Mouse (Mus musculus): ENCODE measurements around the gene Gpc1.

The Gpc1 gene

DNA sequence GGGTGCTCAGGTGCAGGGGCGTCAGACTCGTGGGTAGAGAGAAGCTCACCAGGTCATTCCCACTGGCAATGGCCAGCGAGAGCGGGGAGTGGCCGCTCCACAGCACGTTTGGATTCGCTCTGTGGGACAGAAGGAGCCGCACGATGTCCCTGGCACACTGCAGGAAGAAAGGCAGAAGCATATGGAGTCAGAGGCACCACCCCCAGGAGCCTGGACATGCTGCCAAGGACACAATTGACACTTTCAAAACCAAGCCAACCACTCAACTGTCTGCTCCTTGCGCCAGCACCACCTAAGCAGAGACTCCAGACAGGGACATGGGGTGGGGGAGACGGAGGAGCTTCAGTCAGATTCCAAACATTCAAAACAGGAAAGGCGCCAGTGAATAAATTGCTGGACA lies 47.8 kb downstream of the Gpc1 start:
- DNase-seq (ENCODE audit: low spot score in 2 of 2): peak; percentile 51 to 74

DNA sequence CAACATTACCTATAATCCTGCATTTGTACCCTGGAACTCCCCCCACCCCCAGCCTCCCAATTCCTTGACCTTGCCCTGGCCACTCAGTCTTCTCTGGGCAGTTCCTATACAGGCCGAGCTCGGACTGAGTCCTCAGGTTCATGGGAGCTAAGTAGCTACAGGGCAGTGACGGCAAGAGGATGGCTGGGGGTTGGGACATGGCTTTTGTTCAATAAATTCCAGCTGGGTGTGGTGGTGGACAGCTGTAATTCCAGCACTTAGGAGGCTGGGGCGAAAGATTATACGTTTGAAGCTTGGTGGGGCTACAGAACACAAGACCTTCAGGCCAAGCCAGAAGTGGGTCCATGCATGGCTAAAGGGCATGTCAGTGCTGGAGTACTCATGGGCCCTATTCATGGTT lies 48.7 kb downstream of the Gpc1 start:
- DNase-seq (ENCODE audit: low spot score in 2 of 2): no peak

DNA sequence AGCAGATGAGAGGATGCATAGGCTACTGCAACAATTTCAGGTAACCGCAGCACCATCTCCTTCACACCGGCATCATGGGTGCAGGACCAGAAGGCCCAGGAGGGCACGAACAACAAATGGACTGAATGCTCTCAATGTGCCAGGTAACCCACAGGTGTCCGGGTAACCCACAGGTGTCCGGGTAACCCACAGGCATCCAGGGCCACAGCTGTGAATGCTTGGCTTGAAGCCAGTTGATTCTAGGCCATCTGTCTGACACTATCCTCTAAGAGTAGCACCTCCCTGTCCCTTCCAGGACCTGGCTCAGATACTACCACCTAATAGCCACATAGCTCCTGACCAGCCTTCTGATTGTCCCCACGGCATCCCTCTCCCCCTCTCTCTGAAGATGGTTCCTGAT lies 50.5 kb downstream of the Gpc1 start:
- no peak for DNase-seq (ENCODE audit: low spot score in 2 of 2)

GRCm38 (mm10) chr1:92888901-92889655 lies 57.6 kb downstream of the Gpc1 start:
- DNase-seq (ENCODE audit: low spot score in 2 of 2): no peak

- no peak for DNase-seq (ENCODE audit: low spot score in 2 of 2)
Observed at GRCm38 (mm10) chr1:92892791-92893190, 61.3 kb downstream of the Gpc1 start.

- no peak for DNase-seq (ENCODE audit: low spot score in 2 of 2)
Observed at GRCm38 (mm10) chr1:92893896-92894295, 62.5 kb downstream of the Gpc1 start.

GRCm38 (mm10) chr1:92895089-92895488 lies 63.6 kb downstream of the Gpc1 start:
- DNase-seq (ENCODE audit: low spot score in 2 of 2): peak; percentile 76

- DNase-seq (ENCODE audit: low spot score in 2 of 2): peak; percentile 68 to 76
Observed at GRCm38 (mm10) chr1:92902786-92903185, 71.3 kb downstream of the Gpc1 start, which contains the start of gene Ankmy1. Ankmy1 (minus strand) TSS chr1:92902906.

- DNase-seq (ENCODE audit: low spot score in 2 of 2): no peak
Observed at GRCm38 (mm10) chr1:92903627-92904026, 72.2 kb downstream of the Gpc1 start.

DNA sequence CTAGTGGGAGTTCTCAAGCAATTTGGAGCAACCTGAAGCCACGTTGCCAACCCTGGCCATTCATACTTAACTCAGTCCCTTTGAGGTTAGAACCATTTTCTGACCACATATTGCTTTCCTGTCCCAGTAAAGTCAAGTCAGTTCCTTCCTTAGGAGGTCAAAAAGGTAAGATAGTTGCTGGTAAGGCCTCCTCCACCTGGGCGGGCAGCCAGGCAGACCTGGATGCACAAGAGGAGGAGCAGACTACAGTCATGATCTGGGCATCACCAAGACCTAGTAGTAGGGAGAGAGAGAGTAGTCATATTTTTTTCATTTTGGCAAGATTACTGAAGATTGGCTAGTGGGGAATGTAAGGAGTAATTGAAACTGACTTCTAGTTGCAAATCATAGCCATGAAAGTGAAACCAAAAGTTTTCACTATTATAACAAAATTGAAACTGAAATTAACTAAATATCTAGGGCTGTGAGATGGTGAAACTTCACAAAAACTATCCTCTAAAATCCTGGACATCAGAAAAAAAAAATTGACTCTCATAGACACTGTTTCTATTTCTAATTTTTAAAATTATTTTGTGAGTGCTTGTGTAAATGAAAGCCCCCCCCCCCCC lies 74.4 kb downstream of the Gpc1 start:
- DNase-seq (ENCODE audit: low spot score in 2 of 2): no peak

DNA sequence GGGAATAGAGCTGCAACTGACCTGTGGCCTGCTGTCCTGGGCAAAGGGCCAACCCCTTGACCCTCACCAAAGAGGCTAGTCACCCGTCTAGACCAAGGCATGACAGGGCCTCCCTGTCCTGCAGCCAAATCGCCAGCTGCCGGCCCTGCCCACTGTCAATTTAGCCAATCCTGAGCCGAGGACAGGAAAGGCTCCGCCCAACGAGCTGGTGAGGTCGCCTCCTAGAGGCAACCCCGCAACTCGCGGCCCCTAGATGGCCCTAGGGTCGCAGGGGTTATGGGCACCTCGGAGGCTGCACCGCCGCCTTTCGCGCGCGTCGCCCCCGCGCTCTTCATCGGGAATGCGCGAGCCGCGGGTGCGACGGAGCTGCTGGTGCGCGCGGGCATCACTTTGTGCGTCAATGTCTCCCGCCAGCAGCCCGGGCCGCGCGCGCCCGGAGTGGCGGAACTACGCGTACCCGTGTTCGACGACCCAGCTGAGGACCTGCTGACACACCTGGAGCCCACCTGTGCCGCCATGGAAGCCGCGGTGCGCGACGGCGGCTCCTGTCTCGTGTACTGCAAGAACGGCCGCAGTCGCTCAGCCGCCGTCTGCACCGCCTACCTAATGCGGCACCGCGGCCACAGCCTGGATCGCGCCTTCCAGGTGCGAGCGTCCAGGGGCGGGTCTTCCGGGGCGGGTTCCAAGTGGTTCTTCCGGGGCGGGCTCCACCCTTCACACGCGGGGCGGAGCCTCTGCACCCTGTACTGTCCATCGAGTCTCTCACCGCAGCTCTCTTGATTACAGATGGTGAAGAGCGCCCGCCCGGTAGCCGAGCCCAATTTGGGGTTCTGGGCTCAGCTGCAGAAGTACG lies 75.6 kb downstream of the Gpc1 start, which contains the start of gene Dusp28:
Dusp28 (plus strand) TSS at position 203 of the 853 bp plus-strand sequence.
- DNase-seq (ENCODE audit: low spot score in 2 of 2): peak; percentile 78 to 79

- no peak for DNase-seq (ENCODE audit: low spot score in 2 of 2)
Observed at GRCm38 (mm10) chr1:92907632-92908360, 76.4 kb downstream of the Gpc1 start.

DNA sequence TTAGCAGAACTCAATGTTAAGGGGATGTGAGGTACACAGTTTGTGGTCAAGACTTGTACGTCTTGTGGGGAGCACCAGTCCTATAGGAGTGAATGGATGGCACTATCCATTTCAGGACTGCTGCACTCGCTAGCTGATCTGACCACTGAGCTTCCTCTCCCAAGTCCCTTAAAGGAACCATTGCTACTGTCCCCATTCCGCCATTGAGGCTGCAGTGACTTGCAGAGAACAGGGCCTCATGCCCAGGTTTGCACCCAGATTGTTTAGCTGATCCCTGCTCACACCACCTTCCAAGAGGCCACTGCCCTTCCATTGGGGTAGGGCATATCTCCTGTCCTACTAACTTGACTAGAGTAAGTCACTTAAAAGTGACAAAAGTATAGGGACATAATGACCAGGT lies 77.2 kb downstream of the Gpc1 start:
- DNase-seq (ENCODE audit: low spot score in 2 of 2): no peak

- DNase-seq (ENCODE audit: low spot score in 2 of 2): no peak
Observed at GRCm38 (mm10) chr1:92909068-92909467, 77.6 kb downstream of the Gpc1 start.

Data from right cerebral cortex, postnatal 36 days (tissue).